ENCODE assay signal across 10 mouse cellular contexts in genomic region chrX:162085897-162086200, GRCm38 (mm10).
DNase-seq lines count a peak whose midpoint lies in the region; ATAC-seq lines count a peak whose summit lies in the region.
"Had no signal": no experiment of that assay in that cellular context is flagged by ENCODE, and none has a peak within 500 bp of the region (broad histone marks: within the 10 kb centered on the region; RNA-seq: fewer than 3 reads in every experiment).

No protein-coding gene starts in this region.

- peaks cover 52% of the 10 kb centered on the region for H3K27me3 ChIP-seq in midbrain, embryonic 12.5 days
- H3K27me3 ChIP-seq in midbrain, embryonic 13.5 days, result peaks cover 48% of the 10 kb centered on the region; the same call in 1 of the 2 replicates
- peaks cover 53% of the 10 kb centered on the region for H3K27me3 ChIP-seq in kidney, embryonic 15.5 days
- H3K27me3 ChIP-seq in liver, embryonic 11.5 days (replicated peaks; ENCODE audit: control insufficient read depth, insufficient read depth, low read length), result peaks cover 10% of the 10 kb centered on the region

- WGBS in midbrain, embryonic 12.5 days, result 71% methylated on average over 1 of the region's 1 CpGs
- 75% methylated on average over 1 of the region's 1 CpGs for WGBS in midbrain, embryonic 13.5 days
- 41% methylated on average over 1 of the region's 1 CpGs for WGBS in kidney, embryonic 15.5 days
- 88% methylated on average over 1 of the region's 1 CpGs for WGBS in liver, embryonic 11.5 days

- H3K4me2 ChIP-seq in midbrain, embryonic 12.5 days (replicated peaks), result no peak overlapping the region
- no peak overlapping the region for H3K4me2 ChIP-seq in midbrain, embryonic 13.5 days (replicated peaks)
- H3K4me2 ChIP-seq in kidney, embryonic 15.5 days, result no peak overlapping the region
- H3K4me2 ChIP-seq in liver, embryonic 11.5 days, result no peak overlapping the region
- H3K4me2 ChIP-seq: neural tube, embryonic 13.5 days had no signal

- no peak overlapping the region for H3K27ac ChIP-seq in midbrain, embryonic 12.5 days (replicated peaks)
- no peak overlapping the region for H3K27ac ChIP-seq in midbrain, embryonic 13.5 days
- 0 out of 2 replicates have a peak overlapping the region, but pooled peaks have one; percentile 27 for H3K27ac ChIP-seq in kidney, embryonic 15.5 days
- no peak overlapping the region for H3K27ac ChIP-seq in liver, embryonic 11.5 days (ENCODE audit: low read depth, low read length)
- H3K27ac ChIP-seq: neural tube, embryonic 13.5 days had no signal

- H3K4me1 ChIP-seq in midbrain, embryonic 12.5 days, result no peaks in the 10 kb centered on the region
- no peaks in the 10 kb centered on the region for H3K4me1 ChIP-seq in midbrain, embryonic 13.5 days (replicated peaks)
- peaks cover 3% of the 10 kb centered on the region; the same call in 1 of the 2 replicates for H3K4me1 ChIP-seq in kidney, embryonic 15.5 days
- H3K4me1 ChIP-seq in liver, embryonic 11.5 days (replicated peaks; ENCODE audit: control insufficient read depth, insufficient read depth, low read length), result no peaks in the 10 kb centered on the region
- H3K4me1 ChIP-seq: neural tube, embryonic 13.5 days had no signal

- no peaks in the 10 kb centered on the region for H3K9me3 ChIP-seq in midbrain, embryonic 12.5 days
- no peaks in the 10 kb centered on the region for H3K9me3 ChIP-seq in midbrain, embryonic 13.5 days
- H3K9me3 ChIP-seq in kidney, embryonic 15.5 days (replicated peaks), result no peaks in the 10 kb centered on the region
- no peaks in the 10 kb centered on the region for H3K9me3 ChIP-seq in liver, embryonic 11.5 days (ENCODE audit: control insufficient read depth, low read length)
- H3K9me3 ChIP-seq: neural tube, embryonic 13.5 days had no signal

- DNase-seq in heart, postnatal 4 days, result peak; percentile 39
- DNase-seq in heart, adult 8-10 months (ENCODE audit: low spot score), result no peak
- peak; percentile 13 for DNase-seq in right cerebral cortex, postnatal 14 days
- no peak for DNase-seq in liver, embryonic 11.5 days (ENCODE audit: low spot score)
- DNase-seq in cerebellum, adult 18-20 months, result no peak
- DNase-seq: adrenal gland, adult 8-10 months had no signal

- H3K36me3 ChIP-seq in midbrain, embryonic 12.5 days, result no peaks in the 10 kb centered on the region
- H3K36me3 ChIP-seq in midbrain, embryonic 13.5 days, result no peaks in the 10 kb centered on the region
- H3K36me3 ChIP-seq in kidney, embryonic 15.5 days, result no peaks in the 10 kb centered on the region
- H3K36me3 ChIP-seq in liver, embryonic 11.5 days (ENCODE audit: control insufficient read depth, insufficient read depth, low read length), result no peaks in the 10 kb centered on the region
- H3K36me3 ChIP-seq: neural tube, embryonic 13.5 days had no signal

- 0 out of 2 replicates have a peak, but pooled peaks have one; percentile 41 for ATAC-seq in midbrain, embryonic 12.5 days (ENCODE audit: low FRiP score, low read depth)
- ATAC-seq in midbrain, embryonic 13.5 days, result no peak
- ATAC-seq in kidney, embryonic 15.5 days (replicated peaks; ENCODE audit: low FRiP score), result no peak
- ATAC-seq in liver, embryonic 11.5 days (replicated peaks; ENCODE audit: low FRiP score), result no peak

- no peak overlapping the region for H3K9ac ChIP-seq in midbrain, embryonic 12.5 days (replicated peaks)
- H3K9ac ChIP-seq in midbrain, embryonic 13.5 days (replicated peaks), result no peak overlapping the region
- no peak overlapping the region for H3K9ac ChIP-seq in kidney, embryonic 15.5 days
- no peak overlapping the region for H3K9ac ChIP-seq in liver, embryonic 11.5 days (ENCODE audit: low read depth, low read length)
- H3K9ac ChIP-seq: neural tube, embryonic 13.5 days had no signal

- H3K4me3 ChIP-seq in midbrain, embryonic 12.5 days, result no peak overlapping the region
- no peak overlapping the region for H3K4me3 ChIP-seq in midbrain, embryonic 13.5 days (replicated peaks)
- no peak overlapping the region for H3K4me3 ChIP-seq in kidney, embryonic 15.5 days (replicated peaks)
- no peak overlapping the region for H3K4me3 ChIP-seq in liver, embryonic 11.5 days (ENCODE audit: low read depth, low read length)
- H3K4me3 ChIP-seq: neural tube, embryonic 13.5 days had no signal

Comparison
In these comparisons a context has a peak if more than half of its experiments do, and no peak if none do; other contexts are left out.
1. DNase-seq: peak in heart, postnatal 4 days (single experiment) and right cerebral cortex, postnatal 14 days (single experiment); none in heart, adult 8-10 months (single experiment), liver, embryonic 11.5 days (single experiment) and cerebellum, adult 18-20 months (0 of 2).